Mouse (Mus musculus) lung, postnatal 25 days (tissue): ENCODE measurements around the gene Pip4p1.
"Not testable (repeated sequence)": the region's sequence is repeated elsewhere in the genome, so short reads cannot be mapped to it uniquely, and the experiment has no call there.

ENCODE experiments used
- DNase-seq: peaks from one replicate; pipeline ENCODE4 v3.0.0; 2022; ENCODE audit warnings: low spot score

Pip4p1 gene

GRCm38 (mm10) chr14:50938940-50939339 is 8.3 kb upstream of the Pip4p1 start:
- DNase-seq = no peak

- no peak for DNase-seq
Measured at GRCm38 (mm10) chr14:50938119-50938908, 7.7 kb upstream of the Pip4p1 start.

- DNase-seq = no peak
Measured at GRCm38 (mm10) chr14:50936649-50937048, 6.0 kb upstream of the Pip4p1 start.

- no peak for DNase-seq
Measured at GRCm38 (mm10) chr14:50931493-50932020, 901 bp upstream of the Pip4p1 start.

GRCm38 (mm10) chr14:50930377-50930753 is 291 bp downstream of the Pip4p1 start:
- peak; percentile 72 for DNase-seq

GRCm38 (mm10) chr14:50929951-50930350 is 705 bp downstream of the Pip4p1 start:
- peak; percentile 18 for DNase-seq

- DNase-seq = no peak
Measured at GRCm38 (mm10) chr14:50927366-50927765, 3.3 kb downstream of the Pip4p1 start.

GRCm38 (mm10) chr14:50925111-50925920 is 5.3 kb downstream of the Pip4p1 start:
- DNase-seq = no peak

- peak; percentile 97 for DNase-seq
Measured at GRCm38 (mm10) chr14:50924281-50925064, 6.2 kb downstream of the Pip4p1 start, which contains the start of the genes Osgep and Apex1. Osgep (minus strand) TSS chr14:50924893. Apex1 (plus strand) TSS chr14:50924968.

- not testable (repeated sequence) for DNase-seq
Measured at GRCm38 (mm10) chr14:50923437-50923836, 7.2 kb downstream of the Pip4p1 start.

GRCm38 (mm10) chr14:50911356-50911755 is 19.3 kb downstream of the Pip4p1 start:
- no peak for DNase-seq

GRCm38 (mm10) chr14:50908126-50908525 is 22.5 kb downstream of the Pip4p1 start:
- DNase-seq = peak; percentile 35

GRCm38 (mm10) chr14:50905327-50905726 is 25.3 kb downstream of the Pip4p1 start:
- DNase-seq = not testable (repeated sequence)

- no peak for DNase-seq
Measured at GRCm38 (mm10) chr14:50904828-50905129, 25.9 kb downstream of the Pip4p1 start.

GRCm38 (mm10) chr14:50903973-50904827 is 26.5 kb downstream of the Pip4p1 start:
- DNase-seq = peak; percentile 36

- not testable (repeated sequence) for DNase-seq
Measured at GRCm38 (mm10) chr14:50897992-50898391, 32.7 kb downstream of the Pip4p1 start.

- no peak for DNase-seq
Measured at GRCm38 (mm10) chr14:50897374-50897765, 33.3 kb downstream of the Pip4p1 start, which contains the start of gene Klhl33. Klhl33 (minus strand) TSS chr14:50897507.

GRCm38 (mm10) chr14:50896747-50897373 is 33.8 kb downstream of the Pip4p1 start:
- DNase-seq = no peak

- peak; percentile 81 for DNase-seq
Measured at GRCm38 (mm10) chr14:50895985-50896746, 34.5 kb downstream of the Pip4p1 start.

GRCm38 (mm10) chr14:50895407-50895806 is 35.2 kb downstream of the Pip4p1 start:
- no peak for DNase-seq
